Mouse (Mus musculus) limb, embryonic 11.5 days (tissue): ENCODE data around the gene Sox8. TPM values are rescaled to one million over a fixed set of nuclear protein-coding genes. Genes with fewer than 3 reads are reported as not detected.

Experiments used
- ATAC-seq: fragments of 200-750 bp; cut with Nextera tagmentation; 2 replicates; pipeline ENCODE4 v1.8.0; 2017; ENCODE audit warnings: low read depth; ENCODE audit not compliant: insufficient number of reproducible peaks, low FRiP score, low TSS enrichment
- DNase-seq: peaks from one replicate; pipeline ENCODE4 v3.0.0-alpha.2; 2015; ENCODE audit warnings: low spot score
- H3K27ac ChIP-seq: fragments of 300-500 bp; sonication (generic); replicated peaks from 2 replicates; pipeline ENCODE4 v1.5.1; 2014; ENCODE audit warnings: low read depth, mild to moderate bottlenecking, low read length
- H3K27me3 ChIP-seq: fragments of 300-500 bp; sonication (generic); 2 replicates; pipeline ENCODE4 v1.6.1; 2014; ENCODE audit warnings: mild to moderate bottlenecking, low read length, mixed read lengths; ENCODE audit not compliant: control insufficient read depth, insufficient read depth
- H3K36me3 ChIP-seq: fragments of 300-500 bp; sonication (generic); 2 replicates; pipeline ENCODE4 v1.6.1; 2014; ENCODE audit warnings: mild to moderate bottlenecking, low read length, moderate library complexity, mixed read lengths; ENCODE audit not compliant: control insufficient read depth, insufficient read depth
- H3K4me1 ChIP-seq: fragments of 300-500 bp; sonication (generic); 2 replicates; pipeline ENCODE4 v1.6.1; 2014; ENCODE audit warnings: low read length, mixed read lengths; ENCODE audit not compliant: control insufficient read depth, insufficient read depth
- H3K4me2 ChIP-seq: fragments of 300-500 bp; sonication (generic); 2 replicates; pipeline ENCODE4 v1.6.1; 2014; ENCODE audit warnings: low read depth, mild to moderate bottlenecking, moderate library complexity; ENCODE audit not compliant: severe bottlenecking
- H3K4me3 ChIP-seq: fragments of 300-500 bp; sonication (generic); 2 replicates; pipeline ENCODE4 v1.5.1; 2014; ENCODE audit warnings: low read depth, low read length
- H3K9ac ChIP-seq: fragments of 300-500 bp; sonication (generic); 2 replicates; pipeline ENCODE4 v1.6.1; 2014; ENCODE audit warnings: mild to moderate bottlenecking, low read length
- H3K9me3 ChIP-seq: fragments of 300-500 bp; sonication (generic); 2 replicates; pipeline ENCODE4 v1.6.1; 2016; ENCODE audit warnings: low read length; ENCODE audit not compliant: control insufficient read depth
- WGBS: fragments of 180-500 bp; shearing (Covaris S2); extraction: QIAGEN DNeasy Blood & Tissue Kit; methylation state at CpG from one replicate; pipeline ENCODE4 v1.1.7; 2014; 5-methylcytosine and 5-hydroxymethylcytosine counted together
- polyA plus RNA-seq: library from polyadenylated mRNA; unstranded; fragments of >200 nt; fragmentation: Nextera tagmentation; extraction: Ambion mirVana; gene quantifications from 2 replicates; pipeline ENCODE4 v1.2.1, GENCODE M21; 2014

Gene Sox8
- polyA plus RNA-seq, 1 experiment from 2014 or later, result 8.8 TPM

DNA sequence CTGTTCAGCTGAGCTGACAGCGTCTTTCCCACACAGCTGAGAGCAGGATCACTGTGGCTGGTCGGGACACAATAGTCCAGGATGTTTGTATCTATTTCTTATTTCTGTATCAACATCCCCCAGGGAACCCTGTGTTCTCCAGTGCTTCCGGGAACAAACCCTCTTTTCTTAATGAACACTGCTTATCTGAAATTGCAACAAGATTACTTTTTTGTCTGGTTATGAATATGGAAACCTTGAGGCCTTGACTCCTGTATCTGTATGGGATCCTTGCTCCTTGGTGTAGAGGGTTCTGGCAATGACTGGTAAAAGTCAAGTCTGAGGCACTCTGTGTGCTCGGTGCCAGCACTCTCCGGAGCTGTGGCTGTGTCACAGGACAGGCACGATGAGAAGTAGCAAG is 19.6 kb upstream of the Sox8 start:
- H3K9me3 ChIP-seq, result no peaks in the 10 kb centered on the region
- 0 out of 2 replicates have a peak, but pooled peaks cover 7% of the 10 kb centered on the region for H3K27me3 ChIP-seq
- H3K36me3 ChIP-seq, result peaks cover 6% of the 10 kb centered on the region; the same call in 1 of the 2 replicates
- no peak overlapping the region for H3K4me3 ChIP-seq
- no peak overlapping the region for H3K9ac ChIP-seq
- WGBS, result 96% methylated on average over 6 of the region's 6 CpGs
- H3K4me1 ChIP-seq, result peaks cover 29% of the 10 kb centered on the region
- no peak for ATAC-seq
- no peak for DNase-seq
- no peak overlapping the region for H3K4me2 ChIP-seq
- no peak overlapping the region for H3K27ac ChIP-seq

DNA sequence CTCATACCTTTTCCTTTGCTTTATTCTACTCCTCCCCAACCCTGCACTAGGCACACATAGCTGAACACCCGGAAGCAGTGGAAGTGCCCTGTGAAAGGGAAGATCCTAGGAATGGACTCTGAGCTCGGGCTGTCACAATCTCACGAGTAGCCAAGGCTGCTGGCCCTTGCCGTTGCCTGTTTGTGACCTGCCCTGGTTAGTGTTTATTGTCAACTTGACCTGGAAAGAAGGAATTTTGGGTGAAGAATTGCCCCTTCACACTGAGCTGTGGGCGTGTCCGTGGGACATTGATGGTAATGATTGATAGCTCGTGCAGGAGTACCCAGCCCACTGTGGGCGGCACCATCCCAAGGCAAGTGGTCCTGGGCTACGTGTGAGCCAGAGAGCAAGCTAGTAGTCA is 14.2 kb upstream of the Sox8 start:
- Histone ChIP-seq H3K4me1 (peaks cover under 1% of the 10 kb centered on the region), H3K4me3 (no peak overlapping the region), H3K36me3 (0 out of 2 replicates have a peak, but pooled peaks cover under 1% of the 10 kb centered on the region), H3K9ac (no peak overlapping the region), H3K4me2 (no peak overlapping the region), H3K27ac (no peak overlapping the region), H3K9me3 (no peaks in the 10 kb centered on the region), H3K27me3 (0 out of 2 replicates have a peak, but pooled peaks cover 1% of the 10 kb centered on the region)
- DNase-seq (no peak), ATAC-seq (no peak)
- 89% methylated on average over 9 of the region's 9 CpGs for WGBS

DNA sequence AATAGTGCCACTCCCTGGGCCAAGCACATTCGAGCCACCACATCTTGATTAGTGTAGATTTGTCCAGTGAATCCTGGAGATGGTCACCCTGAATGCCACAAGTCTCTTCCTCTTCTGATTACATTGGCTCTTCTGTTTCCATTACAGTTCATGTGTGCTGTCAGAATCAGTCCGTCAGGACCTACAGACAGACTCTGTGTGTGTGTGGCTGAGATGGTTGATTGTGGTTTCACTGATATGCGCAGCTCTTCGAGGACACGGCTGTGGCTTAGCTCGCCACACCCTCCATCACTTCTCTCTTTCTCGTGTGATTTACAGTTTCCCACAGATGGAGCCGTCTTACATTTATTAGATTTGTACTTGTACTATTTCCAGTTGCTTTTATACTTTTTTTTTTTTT is 13.4 kb upstream of the Sox8 start:
- ATAC-seq, result no peak
- WGBS, result 90% methylated on average over 8 of the region's 8 CpGs
- no peaks in the 10 kb centered on the region for H3K27me3 ChIP-seq

DNA sequence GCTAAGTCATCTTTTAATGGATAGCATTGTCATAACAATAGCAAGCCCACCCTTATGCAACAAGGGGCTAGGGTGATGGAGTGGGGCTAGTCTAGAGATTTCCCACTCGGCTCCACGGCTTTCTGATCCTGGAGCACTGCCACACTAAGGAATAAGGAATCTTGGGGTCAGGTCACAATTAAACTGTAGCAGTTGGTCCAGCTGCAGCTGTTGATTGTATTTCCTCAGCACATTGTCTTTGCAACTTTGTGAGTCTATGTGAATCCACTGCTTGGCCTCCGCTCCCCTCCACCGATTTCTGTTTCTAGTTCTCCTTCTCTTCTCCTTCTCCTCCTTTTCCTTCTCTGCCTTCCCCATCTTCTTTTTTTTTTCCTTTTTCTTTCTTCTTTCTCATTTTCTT is 12.6 kb upstream of the Sox8 start:
- peaks cover 8% of the 10 kb centered on the region for H3K4me1 ChIP-seq
- ATAC-seq, result no peak
- no peak for DNase-seq
- no peak overlapping the region for H3K4me3 ChIP-seq
- no peak overlapping the region for H3K9ac ChIP-seq
- no peak overlapping the region for H3K4me2 ChIP-seq
- H3K36me3 ChIP-seq, result no peaks in the 10 kb centered on the region
- no peak overlapping the region for H3K27ac ChIP-seq
- H3K9me3 ChIP-seq, result no peaks in the 10 kb centered on the region
- 79% methylated on average over 4 of the region's 4 CpGs for WGBS
- H3K27me3 ChIP-seq, result no peaks in the 10 kb centered on the region

More for the DNA sequence above, 13.4 kb upstream of the Sox8 start:
- Histone ChIP-seq H3K4me2 (no peak overlapping the region), H3K9ac (no peak overlapping the region), H3K4me3 (no peak overlapping the region), H3K4me1 (peaks cover 4% of the 10 kb centered on the region), H3K27ac (no peak overlapping the region), H3K36me3 (no peaks in the 10 kb centered on the region), H3K9me3 (no peaks in the 10 kb centered on the region)
- DNase-seq, result no peak

DNA sequence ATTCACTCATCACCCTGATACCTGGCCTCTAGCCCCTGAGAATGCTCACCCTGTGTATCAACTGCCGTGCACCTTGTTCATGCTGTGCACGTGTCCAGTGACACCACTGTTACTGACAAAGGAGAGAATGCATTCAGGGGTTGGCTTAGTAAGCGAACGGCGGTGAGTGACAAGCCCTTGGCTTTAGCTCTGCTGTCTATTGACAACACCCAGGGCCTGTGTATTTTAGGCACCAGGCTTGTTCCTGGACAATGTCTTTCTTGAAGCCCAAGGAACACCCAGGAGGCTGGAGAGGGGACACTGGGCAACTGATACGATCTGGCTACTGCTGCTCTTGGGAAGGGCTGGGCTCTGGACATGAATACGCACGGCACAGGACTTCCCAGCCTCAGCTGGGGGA is 11.6 kb upstream of the Sox8 start:
- peaks cover 8% of the 10 kb centered on the region for H3K4me1 ChIP-seq
- H3K27me3 ChIP-seq, result no peaks in the 10 kb centered on the region
- H3K9ac ChIP-seq, result no peak overlapping the region
- no peak overlapping the region for H3K4me3 ChIP-seq
- H3K4me2 ChIP-seq, result no peak overlapping the region
- no peaks in the 10 kb centered on the region for H3K9me3 ChIP-seq
- H3K27ac ChIP-seq, result no peak overlapping the region
- no peaks in the 10 kb centered on the region for H3K36me3 ChIP-seq
- 91% methylated on average over 8 of the region's 8 CpGs for WGBS
- no peak for DNase-seq
- ATAC-seq, result no peak

DNA sequence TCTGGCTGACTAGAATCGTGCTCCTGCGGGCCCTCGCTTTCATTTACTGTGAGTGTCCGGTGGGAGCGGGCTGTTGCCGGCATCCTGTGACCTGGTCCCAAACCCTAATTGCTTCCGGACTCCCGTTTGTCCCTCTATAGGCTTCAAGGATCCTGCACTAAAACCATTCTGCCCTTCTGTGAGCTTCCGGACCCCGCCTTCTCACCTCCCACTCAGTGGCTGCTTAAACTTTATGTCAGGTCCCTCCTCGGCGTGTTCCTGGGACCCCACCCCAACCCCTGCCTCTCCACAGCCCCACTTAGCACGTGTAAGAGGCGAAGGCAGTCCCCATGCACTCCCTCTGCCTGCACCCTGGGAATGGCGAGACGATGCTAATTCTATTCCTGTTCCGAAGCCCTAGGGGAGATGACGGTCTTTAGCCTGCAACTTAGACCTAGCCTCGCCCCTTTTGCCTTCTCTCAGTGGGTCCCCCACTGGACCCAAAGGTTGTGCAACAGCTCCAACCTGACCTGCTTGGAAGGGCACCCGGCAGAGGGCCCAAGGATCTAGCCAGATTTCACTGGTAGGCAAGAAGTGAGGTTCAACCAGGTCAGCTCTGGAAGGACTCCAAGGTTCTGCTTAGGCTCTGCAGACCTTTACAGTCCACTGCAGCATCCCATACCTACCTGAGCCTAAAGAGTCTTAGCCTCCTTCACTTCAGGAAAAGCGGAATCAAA is 9.0 kb upstream of the Sox8 start:
- Histone ChIP-seq H3K9me3 (no peaks in the 10 kb centered on the region), H3K27me3 (no peaks in the 10 kb centered on the region), H3K4me2 (peak overlapping the region; percentile 88), H3K4me3 (peak overlapping the region; percentile 73), H3K27ac (peak overlapping the region; percentile 77; the same call in 1 of the 2 replicates), H3K9ac (peak overlapping the region; percentile 83), H3K4me1 (peaks cover 8% of the 10 kb centered on the region), H3K36me3 (no peaks in the 10 kb centered on the region)
- no peak for DNase-seq
- peak; percentile 41 for ATAC-seq
- WGBS, result 6% methylated on average over 21 of the region's 21 CpGs

DNA sequence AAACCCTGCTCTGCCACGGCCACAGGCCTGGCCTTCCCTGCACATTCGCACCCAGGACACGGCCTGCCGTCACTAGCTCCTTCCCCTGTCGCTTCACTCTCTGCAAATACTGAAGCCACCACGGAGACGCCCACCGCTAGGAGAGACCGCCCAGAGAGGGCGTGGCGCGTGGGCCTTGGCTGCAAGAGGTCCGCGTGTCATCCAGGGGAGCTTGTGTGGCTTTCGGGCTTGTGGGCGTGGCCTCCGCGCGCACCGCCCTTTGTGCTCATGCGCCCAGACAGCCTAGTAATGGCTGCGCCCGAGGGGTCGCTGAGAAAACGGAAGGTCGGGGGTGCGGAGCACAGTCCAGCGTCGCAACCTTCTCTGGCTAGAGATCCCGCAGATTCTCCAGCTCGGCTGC is 8.4 kb upstream of the Sox8 start, which contains the start of gene Lmf1:
Lmf1 (plus strand) TSS at position 166 of the 400 bp plus-strand sequence.
- ATAC-seq (peak; percentile 87), DNase-seq (peak; percentile 97)
- under 1% methylated on average over 31 of the region's 31 CpGs for WGBS
- Histone ChIP-seq H3K27ac (peak within 1 kb of the TSS; percentile 77; the same call in 1 of the 2 replicates), H3K9me3 (no peaks in the 10 kb centered on the region), H3K4me3 (peak within 1 kb of the TSS; percentile 73), H3K36me3 (no peaks in the 10 kb centered on the region), H3K4me1 (peaks cover 8% of the 10 kb centered on the region), H3K9ac (peak within 1 kb of the TSS; percentile 83), H3K4me2 (peak within 1 kb of the TSS; percentile 88), H3K27me3 (no peaks in the 10 kb centered on the region)

DNA sequence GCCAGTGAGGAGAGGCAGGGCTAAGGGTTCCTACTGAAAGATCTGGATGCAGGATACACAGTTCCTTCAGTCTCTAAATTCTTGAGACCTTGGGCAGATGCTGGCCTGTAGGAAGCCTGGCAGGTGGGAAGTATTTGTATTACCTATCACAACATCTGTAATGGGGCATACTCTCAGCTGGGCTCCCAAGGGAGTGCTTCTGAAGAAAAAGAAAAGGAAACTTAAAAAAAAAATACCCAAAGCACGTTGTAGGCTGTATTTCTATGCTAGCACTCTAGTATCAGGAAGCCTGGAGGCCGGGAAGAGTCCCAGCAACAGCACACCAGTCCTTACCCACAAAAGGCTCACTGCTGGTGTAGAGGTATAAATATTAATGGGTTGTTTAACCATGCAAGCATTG is 7.2 kb upstream of the Sox8 start:
- H3K4me3 ChIP-seq, result no peak overlapping the region
- H3K9me3 ChIP-seq, result no peaks in the 10 kb centered on the region
- peaks cover 8% of the 10 kb centered on the region for H3K4me1 ChIP-seq
- no peaks in the 10 kb centered on the region for H3K27me3 ChIP-seq
- 61% methylated on average over 2 of the region's 2 CpGs for WGBS
- no peak overlapping the region for H3K27ac ChIP-seq
- H3K4me2 ChIP-seq, result no peak overlapping the region
- DNase-seq (no peak), ATAC-seq (no peak)
- no peak overlapping the region for H3K9ac ChIP-seq
- no peaks in the 10 kb centered on the region for H3K36me3 ChIP-seq
